Mouse (Mus musculus) forebrain, embryonic 11.5 days (tissue): Measurements from ENCODE around the gene Selenos. TPM values are rescaled to one million over a fixed set of nuclear protein-coding genes. Genes with fewer than 3 reads are reported as not detected.
"Not testable (repeated sequence)": the region's sequence is repeated elsewhere in the genome, so short reads cannot be mapped to it uniquely, and the experiment has no call there.

Experiments used
- ATAC-seq: fragments of 200-750 bp; cut with Nextera tagmentation; replicated peaks from 2 replicates; pipeline ENCODE4 v1.8.0; 2017; ENCODE audit warnings: moderate TSS enrichment; ENCODE audit not compliant: low FRiP score
- DNase-seq: peaks from one replicate; pipeline ENCODE4 v3.0.0-alpha.2; 2017; ENCODE audit warnings: low spot score
- H3K27ac ChIP-seq: fragments of 300-500 bp; sonication (generic); 2 replicates; pipeline ENCODE4 v1.5.1; 2014; ENCODE audit warnings: low read depth, low read length
- H3K27me3 ChIP-seq: fragments of 300-500 bp; sonication (generic); 2 replicates; pipeline ENCODE4 v1.6.1; 2014; ENCODE audit warnings: mild to moderate bottlenecking, low read length, mixed read lengths; ENCODE audit not compliant: control insufficient read depth, insufficient read depth
- H3K36me3 ChIP-seq: fragments of 300-500 bp; sonication (generic); 2 replicates; pipeline ENCODE4 v1.6.1; 2014; ENCODE audit warnings: mild to moderate bottlenecking, low read length, moderate library complexity, mixed read lengths; ENCODE audit not compliant: control insufficient read depth, insufficient read depth
- H3K4me1 ChIP-seq: fragments of 300-500 bp; sonication (generic); replicated peaks from 2 replicates; pipeline ENCODE4 v1.6.1; 2014; ENCODE audit warnings: low read length, mixed read lengths; ENCODE audit not compliant: control insufficient read depth, insufficient read depth
- H3K4me2 ChIP-seq: fragments of 300-500 bp; sonication (generic); 2 replicates; pipeline ENCODE4 v1.6.1; 2014; ENCODE audit warnings: low read depth, mild to moderate bottlenecking, low read length, moderate library complexity, mixed read lengths; ENCODE audit not compliant: severe bottlenecking
- H3K4me3 ChIP-seq: fragments of 300-500 bp; sonication (generic); 2 replicates; pipeline ENCODE4 v1.5.1; 2014; ENCODE audit warnings: low read depth, low read length
- H3K9ac ChIP-seq: fragments of 300-500 bp; sonication (generic); 2 replicates; pipeline ENCODE4 v1.6.1; 2014; ENCODE audit warnings: low read length
- H3K9me3 ChIP-seq: fragments of 300-500 bp; sonication (generic); 2 replicates; pipeline ENCODE4 v1.6.1; 2016; ENCODE audit warnings: low read length, mixed read lengths; ENCODE audit not compliant: control insufficient read depth
- WGBS: fragments of 180-500 bp; shearing (Covaris S2); extraction: QIAGEN DNeasy Blood & Tissue Kit; methylation state at CpG from one replicate; pipeline ENCODE4 v1.1.7; 2014; 5-methylcytosine and 5-hydroxymethylcytosine counted together
- polyA plus RNA-seq: library from polyadenylated mRNA; unstranded; fragments of >200 nt; fragmentation: Nextera tagmentation; extraction: Ambion mirVana; gene quantifications from 2 replicates; pipeline ENCODE4 v1.2.1, GENCODE M21; 2014

Selenos gene
- polyA plus RNA-seq, 1 experiment from 2014 or later: 64.2 TPM

GRCm38 (mm10) chr7:66046921-66047918, 32.2 kb upstream of the Selenos start:
- no peaks in the 10 kb centered on the region for H3K4me1 ChIP-seq
- no peak overlapping the region for H3K9ac ChIP-seq
- no peak overlapping the region for H3K4me2 ChIP-seq
- H3K9me3 ChIP-seq: no peaks in the 10 kb centered on the region
- ATAC-seq: no peak
- no peaks in the 10 kb centered on the region for H3K36me3 ChIP-seq
- no peak for DNase-seq
- WGBS: 56% methylated on average over 17 of the region's 17 CpGs
- no peak overlapping the region for H3K4me3 ChIP-seq
- no peaks in the 10 kb centered on the region for H3K27me3 ChIP-seq
- H3K27ac ChIP-seq: no peak overlapping the region

GRCm38 (mm10) chr7:66047975-66048374, 31.5 kb upstream of the Selenos start:
- H3K4me1 ChIP-seq: no peaks in the 10 kb centered on the region
- no peaks in the 10 kb centered on the region for H3K36me3 ChIP-seq
- no peak overlapping the region for H3K9ac ChIP-seq
- no peak overlapping the region for H3K4me2 ChIP-seq
- H3K27ac ChIP-seq: no peak overlapping the region
- DNase-seq: no peak
- no peaks in the 10 kb centered on the region for H3K27me3 ChIP-seq
- no peak for ATAC-seq
- H3K4me3 ChIP-seq: no peak overlapping the region
- WGBS: 71% methylated on average over 4 of the region's 4 CpGs
- no peaks in the 10 kb centered on the region for H3K9me3 ChIP-seq

- no peaks in the 10 kb centered on the region for H3K4me1 ChIP-seq
- no peak overlapping the region for H3K4me3 ChIP-seq
- DNase-seq (no peak), ATAC-seq (no peak)
- H3K27ac ChIP-seq: no peak overlapping the region
- no peak overlapping the region for H3K4me2 ChIP-seq
- no peak overlapping the region for H3K9ac ChIP-seq
- no peaks in the 10 kb centered on the region for H3K36me3 ChIP-seq
- H3K9me3 ChIP-seq: no peaks in the 10 kb centered on the region
- H3K27me3 ChIP-seq: no peaks in the 10 kb centered on the region
- WGBS: 74% methylated on average over 12 of the region's 12 CpGs
Measured at GRCm38 (mm10) chr7:66048446-66049230, 30.8 kb upstream of the Selenos start.

- H3K27me3 ChIP-seq: no peaks in the 10 kb centered on the region
- no peak for ATAC-seq
- H3K9ac ChIP-seq: no peak overlapping the region
- no peaks in the 10 kb centered on the region for H3K36me3 ChIP-seq
- H3K4me1 ChIP-seq: no peaks in the 10 kb centered on the region
- 87% methylated on average over 4 of the region's 4 CpGs for WGBS
- H3K4me2 ChIP-seq: no peak overlapping the region
- no peaks in the 10 kb centered on the region for H3K9me3 ChIP-seq
- H3K27ac ChIP-seq: no peak overlapping the region
- no peak overlapping the region for H3K4me3 ChIP-seq
- no peak for DNase-seq
Measured at GRCm38 (mm10) chr7:66053946-66054483, 25.4 kb upstream of the Selenos start.

- H3K4me1 ChIP-seq, ATAC-seq, H3K27me3 ChIP-seq, H3K9me3 ChIP-seq, DNase-seq, H3K4me2 ChIP-seq, H3K27ac ChIP-seq, H3K4me3 ChIP-seq, H3K9ac ChIP-seq, H3K36me3 ChIP-seq: not testable (repeated sequence)
- 16% methylated on average over 2 of the region's 2 CpGs for WGBS
Measured at GRCm38 (mm10) chr7:66055356-66055755, 24.1 kb upstream of the Selenos start.

- Histone ChIP-seq H3K27me3 (no peaks in the 10 kb centered on the region), H3K36me3 (no peaks in the 10 kb centered on the region; the same call in 1 of the 2 replicates), H3K4me3 (peak within 1 kb of the TSS; percentile 96), H3K27ac (no peak within 1 kb of the TSS), H3K9ac (peak within 1 kb of the TSS; percentile 93), H3K4me1 (peaks cover 4% of the 10 kb centered on the region; the same call in 1 of the 2 replicates), H3K9me3 (no peaks in the 10 kb centered on the region), H3K4me2 (peak within 1 kb of the TSS; percentile 82)
- ATAC-seq: no peak
- DNase-seq: no peak
- 75% methylated on average over 1 of the region's 1 CpGs for WGBS
Measured at GRCm38 (mm10) chr7:66058703-66059102, 20.7 kb upstream of the Selenos start, which contains the start of gene Snrpa1. Gene Snrpa1 (plus strand): TSS chr7:66059003.

- H3K4me3 ChIP-seq: peak overlapping the region; percentile 96
- under 1% methylated on average over 64 of the region's 64 CpGs for WGBS
- H3K36me3 ChIP-seq: no peaks in the 10 kb centered on the region; the same call in 1 of the 2 replicates
- no peaks in the 10 kb centered on the region for H3K9me3 ChIP-seq
- H3K9ac ChIP-seq: peak overlapping the region; percentile 93
- peak overlapping the region; percentile 82 for H3K4me2 ChIP-seq
- H3K27me3 ChIP-seq: no peaks in the 10 kb centered on the region
- H3K4me1 ChIP-seq: peaks cover 4% of the 10 kb centered on the region; the same call in 1 of the 2 replicates
- peak; percentile 94 for ATAC-seq
- H3K27ac ChIP-seq: peak overlapping the region; percentile 64
- DNase-seq: peak; percentile 94
Measured at GRCm38 (mm10) chr7:66060066-66060956, 19.1 kb upstream of the Selenos start.
